Mouse (Mus musculus): ENCODE measurements around the gene Tor1aip1.

DNA sequence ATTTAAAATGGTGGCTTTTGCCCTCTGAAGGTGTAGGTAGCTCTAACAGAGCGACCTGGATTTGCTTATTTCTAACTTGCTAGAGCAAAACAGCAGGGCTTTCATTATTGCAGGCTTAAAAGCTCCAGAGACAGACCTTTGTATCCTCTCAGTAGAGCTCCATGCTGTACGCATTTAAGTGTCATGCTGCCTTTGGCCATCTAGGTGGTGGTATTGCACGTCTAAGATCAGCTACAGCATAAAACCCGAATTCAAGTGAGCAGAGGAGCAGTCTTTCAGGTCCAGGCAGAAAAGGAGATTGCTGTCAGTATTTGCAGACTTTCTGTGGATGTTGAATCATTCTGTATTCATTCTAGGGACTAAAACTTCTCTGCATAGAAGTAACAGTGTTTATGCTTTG lies 6.7 kb upstream of the Tor1aip1 start:
- TF ChIP-seq GATA1 (IDR thresholded peaks at IDR 0.05; ENCODE audit: low read length) (no peak), TAL1 (IDR thresholded peaks at IDR 0.05; ENCODE audit: low read length) (no peak)

All from erythroblast, embryonic 14.5 days (primary cell).